Mouse (Mus musculus): ENCODE results near the gene Naa25. TPM values are rescaled to one million over a fixed set of nuclear protein-coding genes. Genes with fewer than 3 reads are reported as not detected.
"Not testable (repeated sequence)": the region's sequence is repeated elsewhere in the genome, so short reads cannot be mapped to it uniquely, and the experiment has no call there.

Gene Naa25
- 43.7 and 44.5 TPM in 2 replicates for polyA plus RNA-seq (2015; fragmentation: Nextera tagmentation; extraction: Ambion mirVana)

GRCm38 (mm10) chr5:121397187-121398145, at the start of gene Naa25:
Gene Naa25, plus strand, starts transcription at chr5:121397936.
- no peaks in the 10 kb centered on the region for H3K9me3 ChIP-seq (replicated peaks)
- peak; percentile 97 for ATAC-seq (replicated peaks; ENCODE audit: low FRiP score)
- 10% methylated on average over 53 of the region's 53 CpGs for WGBS
- peak within 1 kb of the TSS; percentile 90 for H3K9ac ChIP-seq
- peak within 1 kb of the TSS; percentile 85 for H3K4me2 ChIP-seq
- peak within 1 kb of the TSS; percentile 93 for H3K27ac ChIP-seq
- no peaks in the 10 kb centered on the region for H3K27me3 ChIP-seq
- peak within 1 kb of the TSS; percentile 99 for H3K4me3 ChIP-seq (replicated peaks)
- peaks cover 27% of the 10 kb centered on the region for H3K4me1 ChIP-seq
- H3K36me3 ChIP-seq = peaks cover 16% of the 10 kb centered on the region; the same call in 1 of the 2 replicates

- no peak for ATAC-seq (replicated peaks; ENCODE audit: low FRiP score)
- Histone ChIP-seq H3K4me3 (replicated peaks) (no peak overlapping the region), H3K9me3 (replicated peaks) (no peaks in the 10 kb centered on the region), H3K36me3 (peaks cover 99% of the 10 kb centered on the region), H3K9ac (no peak overlapping the region), H3K27ac (no peak overlapping the region), H3K4me1 (no peaks in the 10 kb centered on the region), H3K4me2 (no peak overlapping the region), H3K27me3 (no peaks in the 10 kb centered on the region)
- WGBS = 70% methylated on average over 9 of the region's 9 CpGs
Observed at GRCm38 (mm10) chr5:121359229-121359628, 38.5 kb upstream of the Naa25 start.

GRCm38 (mm10) chr5:121361696-121362095, 36.0 kb upstream of the Naa25 start:
- Histone ChIP-seq H3K4me2 (no peak overlapping the region), H3K9ac (no peak overlapping the region), H3K4me3 (replicated peaks) (no peak overlapping the region), H3K36me3 (peaks cover 99% of the 10 kb centered on the region), H3K9me3 (replicated peaks) (no peaks in the 10 kb centered on the region), H3K27me3 (no peaks in the 10 kb centered on the region), H3K4me1 (no peaks in the 10 kb centered on the region), H3K27ac (no peak overlapping the region)
- whole genome bisulfite sequencing = 86% methylated on average over 5 of the region's 5 CpGs
- ATAC-seq (replicated peaks; ENCODE audit: low FRiP score) = no peak

GRCm38 (mm10) chr5:121363441-121363840, 34.3 kb upstream of the Naa25 start:
- Histone ChIP-seq H3K9ac (no peak overlapping the region), H3K36me3 (peaks cover 97% of the 10 kb centered on the region), H3K4me3 (replicated peaks) (no peak overlapping the region), H3K9me3 (replicated peaks) (no peaks in the 10 kb centered on the region), H3K4me1 (no peaks in the 10 kb centered on the region), H3K27me3 (no peaks in the 10 kb centered on the region), H3K27ac (no peak overlapping the region), H3K4me2 (no peak overlapping the region)
- ATAC-seq (replicated peaks; ENCODE audit: low FRiP score) = no peak
- 87% methylated on average over 7 of the region's 7 CpGs for WGBS

GRCm38 (mm10) chr5:121366449-121367225, 31.1 kb upstream of the Naa25 start:
- Histone ChIP-seq H3K27me3 (no peaks in the 10 kb centered on the region), H3K27ac (no peak overlapping the region), H3K36me3 (peaks cover 92% of the 10 kb centered on the region), H3K9ac (no peak overlapping the region), H3K4me2 (no peak overlapping the region), H3K9me3 (replicated peaks) (no peaks in the 10 kb centered on the region), H3K4me1 (no peaks in the 10 kb centered on the region), H3K4me3 (replicated peaks) (no peak overlapping the region)
- ATAC-seq (replicated peaks; ENCODE audit: low FRiP score) = no peak
- WGBS = 83% methylated on average over 16 of the region's 16 CpGs

GRCm38 (mm10) chr5:121367255-121367654, 30.5 kb upstream of the Naa25 start:
- H3K27ac ChIP-seq = no peak overlapping the region
- ATAC-seq (replicated peaks; ENCODE audit: low FRiP score) = 0 out of 2 replicates have a peak, but pooled peaks have one; percentile 15
- H3K9me3 ChIP-seq (replicated peaks) = no peaks in the 10 kb centered on the region
- H3K4me1 ChIP-seq = no peaks in the 10 kb centered on the region
- H3K27me3 ChIP-seq = no peaks in the 10 kb centered on the region
- peaks cover 92% of the 10 kb centered on the region for H3K36me3 ChIP-seq
- H3K4me3 ChIP-seq (replicated peaks) = no peak overlapping the region
- 74% methylated on average over 4 of the region's 4 CpGs for WGBS
- H3K4me2 ChIP-seq = no peak overlapping the region
- no peak overlapping the region for H3K9ac ChIP-seq

- no peak overlapping the region for H3K27ac ChIP-seq
- H3K4me2 ChIP-seq = no peak overlapping the region
- H3K9ac ChIP-seq = no peak overlapping the region
- WGBS = 84% methylated on average over 6 of the region's 6 CpGs
- no peaks in the 10 kb centered on the region for H3K9me3 ChIP-seq (replicated peaks)
- H3K36me3 ChIP-seq = peaks cover 87% of the 10 kb centered on the region
- H3K27me3 ChIP-seq = no peaks in the 10 kb centered on the region
- no peak overlapping the region for H3K4me3 ChIP-seq (replicated peaks)
- H3K4me1 ChIP-seq = no peaks in the 10 kb centered on the region
- ATAC-seq (replicated peaks; ENCODE audit: low FRiP score) = no peak
Observed at GRCm38 (mm10) chr5:121371712-121372111, 26.0 kb upstream of the Naa25 start.

- no peaks in the 10 kb centered on the region for H3K27me3 ChIP-seq
- 88% methylated on average over 3 of the region's 3 CpGs for WGBS
- H3K4me1 ChIP-seq = no peaks in the 10 kb centered on the region
- H3K9ac ChIP-seq = no peak overlapping the region
- no peak overlapping the region for H3K4me3 ChIP-seq (replicated peaks)
- H3K4me2 ChIP-seq = no peak overlapping the region
- ATAC-seq (replicated peaks; ENCODE audit: low FRiP score) = no peak
- no peaks in the 10 kb centered on the region for H3K9me3 ChIP-seq (replicated peaks)
- no peak overlapping the region for H3K27ac ChIP-seq
- peaks cover 89% of the 10 kb centered on the region for H3K36me3 ChIP-seq
Observed at GRCm38 (mm10) chr5:121374790-121375189, 22.9 kb upstream of the Naa25 start.

GRCm38 (mm10) chr5:121376972-121377371, 20.8 kb upstream of the Naa25 start:
- not testable (repeated sequence) for H3K9me3 ChIP-seq (replicated peaks); H3K4me3 ChIP-seq (replicated peaks); ATAC-seq (replicated peaks; ENCODE audit: low FRiP score); H3K4me2 ChIP-seq; H3K27ac ChIP-seq; H3K9ac ChIP-seq; H3K27me3 ChIP-seq; H3K4me1 ChIP-seq
- peaks cover 94% of the 10 kb centered on the region for H3K36me3 ChIP-seq
- 80% methylated on average over 5 of the region's 5 CpGs for WGBS

GRCm38 (mm10) chr5:121378678-121379256, 19.0 kb upstream of the Naa25 start:
- no peak overlapping the region for H3K4me3 ChIP-seq (replicated peaks)
- H3K4me2 ChIP-seq = no peak overlapping the region
- no peak overlapping the region for H3K9ac ChIP-seq
- H3K27ac ChIP-seq = no peak overlapping the region
- WGBS = 86% methylated on average over 13 of the region's 13 CpGs
- no peaks in the 10 kb centered on the region; the same call in 1 of the 2 replicates for H3K9me3 ChIP-seq (replicated peaks)
- peaks cover 79% of the 10 kb centered on the region for H3K36me3 ChIP-seq
- H3K27me3 ChIP-seq = no peaks in the 10 kb centered on the region
- no peak for ATAC-seq (replicated peaks; ENCODE audit: low FRiP score)
- H3K4me1 ChIP-seq = no peaks in the 10 kb centered on the region

GRCm38 (mm10) chr5:121380692-121381091, 17.0 kb upstream of the Naa25 start:
- ATAC-seq (replicated peaks; ENCODE audit: low FRiP score) = no peak
- no peak overlapping the region for H3K9ac ChIP-seq
- H3K27ac ChIP-seq = no peak overlapping the region
- H3K36me3 ChIP-seq = peaks cover 63% of the 10 kb centered on the region
- no peaks in the 10 kb centered on the region for H3K27me3 ChIP-seq
- H3K4me2 ChIP-seq = no peak overlapping the region
- H3K4me3 ChIP-seq (replicated peaks) = no peak overlapping the region
- peaks cover 5% of the 10 kb centered on the region for H3K4me1 ChIP-seq
- no peaks in the 10 kb centered on the region; the same call in 1 of the 2 replicates for H3K9me3 ChIP-seq (replicated peaks)
- WGBS = 95% methylated on average over 2 of the region's 2 CpGs

Data from kidney, embryonic 15.5 days (tissue).